Mouse (Mus musculus) urinary bladder, adult 18-20 months (tissue): ENCODE measurements at regions not wholly inside any gene's neighbourhood (a gene's known extent, or its start where the extent isn't known, plus 50 kb on each side); places are given as distances from the start of the nearest gene placed in this dataset.

Experiments used
- DNase-seq, 2 experiments: peaks; one replicate each; pipeline ENCODE4 v3.0.0; 2022; ENCODE audit warnings: low spot score in 2 of 2, mixed read lengths in 2 of 2

GRCm38 (mm10) chr13:44548880-44549279, 180.4 kb upstream of the Jarid2 start:
- no peak for DNase-seq

DNA sequence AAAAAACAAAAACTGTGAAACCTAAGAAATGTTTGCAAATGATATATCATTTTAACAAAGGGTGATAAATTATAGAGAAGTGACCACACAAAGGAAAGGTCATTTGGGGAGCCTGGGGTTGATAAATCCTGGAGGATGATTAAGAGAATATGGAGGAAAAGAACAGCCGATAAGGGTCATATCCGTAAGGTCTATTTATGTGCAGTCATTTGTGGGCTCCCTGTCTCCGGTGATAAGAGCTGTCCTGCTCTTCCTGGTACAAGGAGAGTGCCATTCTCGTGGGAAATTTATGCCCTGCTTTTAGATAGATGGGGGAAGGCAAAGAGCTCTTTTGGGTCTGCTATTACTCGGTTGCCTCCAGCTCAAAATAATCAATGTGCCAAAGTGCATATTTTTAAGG, 175.9 kb upstream of the Jarid2 start:
- DNase-seq, result no peak

DNA sequence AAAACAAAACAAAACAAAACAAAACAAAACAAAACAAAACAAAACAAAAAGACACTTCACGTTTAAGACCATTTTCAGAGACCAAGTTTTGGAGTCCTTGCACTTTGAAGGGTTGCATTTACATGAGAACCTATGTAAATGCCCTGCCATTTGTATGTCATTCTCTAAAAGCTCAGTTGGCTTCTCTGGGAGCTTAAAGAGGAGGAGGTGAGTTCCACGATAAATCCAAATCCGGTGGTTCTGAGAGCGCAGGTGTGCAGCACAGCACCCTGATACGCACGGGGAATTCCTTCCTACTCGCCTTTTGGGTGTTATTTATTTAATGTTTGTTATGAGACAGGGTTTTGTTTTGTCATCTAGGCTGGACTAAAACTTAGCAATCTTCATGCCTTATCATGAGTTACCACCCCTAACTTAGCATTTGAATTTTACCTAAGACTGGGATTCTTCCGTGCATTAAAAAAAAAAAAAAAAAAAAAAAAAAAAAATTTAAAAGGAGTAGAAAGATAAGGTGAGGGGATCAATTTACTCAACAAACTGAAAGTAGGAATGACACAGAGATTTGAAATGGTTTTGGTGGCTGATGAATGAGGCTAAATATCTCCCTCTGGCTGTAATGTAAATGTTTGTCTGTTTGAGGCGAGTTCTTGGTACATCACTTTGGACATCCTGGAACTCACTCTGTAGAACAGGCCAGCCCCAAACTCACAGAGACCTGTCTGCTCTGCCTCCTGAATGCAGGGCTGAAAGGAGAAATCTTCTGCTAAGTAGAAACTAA, 174.4 kb upstream of the Jarid2 start:
- DNase-seq, result no peak

DNA sequence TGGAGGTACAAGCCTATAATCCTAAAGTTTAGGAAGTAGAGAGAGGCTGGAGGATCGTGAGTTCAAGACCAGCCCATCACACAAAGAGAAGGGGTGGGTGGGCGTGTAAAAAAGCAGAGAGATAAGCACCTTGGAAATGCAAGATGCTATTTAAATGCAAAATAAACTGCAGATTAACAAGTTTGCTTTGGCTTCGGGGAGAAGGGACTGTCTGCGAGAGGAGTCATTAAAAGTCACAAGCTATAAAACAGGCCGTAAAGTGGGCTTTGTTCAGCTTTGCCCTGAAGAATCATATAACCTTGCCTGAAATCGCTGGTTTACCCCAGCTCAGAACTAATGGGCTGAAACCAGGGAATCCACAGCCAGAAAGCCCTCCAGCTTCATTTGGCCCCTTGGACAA, 173.3 kb upstream of the Jarid2 start:
- DNase-seq, result no peak

GRCm38 (mm10) chr13:44558051-44558450, 171.2 kb upstream of the Jarid2 start:
- DNase-seq, result no peak

DNA sequence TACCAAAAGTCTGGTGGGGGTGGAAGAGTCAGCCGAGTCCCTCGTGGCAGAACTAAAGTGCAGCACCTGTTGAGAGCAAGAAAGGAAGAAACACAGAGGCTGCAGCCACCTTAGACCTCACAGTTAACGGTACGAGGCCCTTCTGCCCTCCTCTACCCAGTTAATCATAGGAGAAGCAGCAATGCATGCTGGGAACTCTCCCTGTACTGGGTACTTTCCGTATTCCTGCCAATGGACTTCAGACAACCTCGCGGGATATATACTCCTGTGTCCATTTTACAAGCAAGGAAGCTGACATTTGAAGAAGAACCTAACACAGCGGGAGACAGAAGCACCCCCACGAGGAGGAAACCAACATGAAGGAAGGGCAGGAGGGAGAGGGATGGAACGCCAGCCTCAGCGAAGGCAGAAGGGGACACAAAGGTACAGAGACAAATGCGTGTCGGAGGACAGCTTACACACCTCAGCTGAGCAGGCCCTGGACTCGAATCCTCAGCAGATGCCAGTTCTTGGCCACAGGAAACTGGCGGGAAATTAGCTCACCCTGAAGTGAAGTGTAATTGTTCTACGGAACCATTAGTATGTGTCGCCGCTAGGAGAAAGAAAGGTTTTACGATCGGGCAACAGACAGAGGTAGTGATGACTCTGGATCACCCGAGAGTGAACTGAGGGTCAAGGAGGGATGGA, 170.6 kb upstream of the Jarid2 start:
- DNase-seq, result no peak

DNA sequence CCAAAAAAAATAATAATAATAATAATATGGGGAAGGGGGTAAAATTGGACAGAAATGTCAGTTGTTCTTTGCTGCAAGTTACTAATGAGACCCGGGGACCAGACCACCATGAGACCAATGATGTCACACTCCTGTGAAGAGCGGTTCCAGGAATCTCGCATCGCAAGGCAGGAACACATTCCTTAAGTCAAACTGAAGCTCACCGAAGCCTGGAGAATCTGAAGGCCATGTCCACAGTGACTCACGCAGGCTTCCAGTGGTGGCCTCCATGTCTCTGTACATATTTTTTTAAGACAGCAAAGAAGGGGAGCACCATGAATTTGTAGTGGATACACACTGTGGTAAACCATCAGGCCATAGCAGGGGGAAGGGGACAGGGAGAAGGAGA, 170.1 kb upstream of the Jarid2 start:
- no peak for DNase-seq

DNA sequence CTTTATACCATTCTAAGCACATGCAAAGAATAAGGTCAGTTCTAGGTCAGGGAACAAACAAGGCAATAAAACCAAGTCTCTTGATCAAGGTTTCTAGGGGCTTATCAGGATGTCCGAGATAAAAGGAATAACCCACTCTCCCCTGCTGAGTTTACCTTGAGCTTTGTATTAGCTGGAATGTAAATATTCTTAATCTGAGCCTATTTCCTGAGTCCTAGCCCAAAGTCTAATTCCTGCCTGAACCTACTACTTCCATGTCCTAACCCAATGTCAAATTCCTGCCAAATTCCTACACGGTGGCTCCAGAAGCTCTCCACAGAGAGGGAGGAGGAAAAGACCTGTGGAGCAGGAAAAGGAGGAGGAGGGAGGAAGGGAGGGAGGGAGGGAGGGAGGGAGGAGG, 169.6 kb upstream of the Jarid2 start:
- no peak for DNase-seq

- DNase-seq, result no peak
Observed at GRCm38 (mm10) chr13:44564705-44565104, 164.6 kb upstream of the Jarid2 start.

DNA sequence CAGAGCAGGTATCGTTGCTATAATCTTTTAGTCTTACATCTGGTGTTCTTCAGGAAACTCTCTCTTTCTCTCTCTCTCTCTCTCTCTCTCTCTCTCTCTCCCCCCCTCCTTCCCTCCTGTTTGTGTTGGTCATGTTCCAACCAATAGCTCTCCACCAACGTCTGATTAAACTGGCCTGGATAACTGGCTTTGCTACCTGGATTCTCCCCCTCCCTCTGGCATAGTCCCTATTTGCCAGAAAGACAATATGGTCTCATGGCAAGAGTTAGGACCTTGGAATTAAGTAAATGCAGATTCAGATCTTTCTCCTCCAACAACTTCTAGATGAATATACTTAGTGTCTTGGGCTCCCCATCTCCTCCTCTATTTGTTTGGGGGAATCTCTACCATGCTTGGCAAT, 161.6 kb upstream of the Jarid2 start:
- DNase-seq, result no peak

DNA sequence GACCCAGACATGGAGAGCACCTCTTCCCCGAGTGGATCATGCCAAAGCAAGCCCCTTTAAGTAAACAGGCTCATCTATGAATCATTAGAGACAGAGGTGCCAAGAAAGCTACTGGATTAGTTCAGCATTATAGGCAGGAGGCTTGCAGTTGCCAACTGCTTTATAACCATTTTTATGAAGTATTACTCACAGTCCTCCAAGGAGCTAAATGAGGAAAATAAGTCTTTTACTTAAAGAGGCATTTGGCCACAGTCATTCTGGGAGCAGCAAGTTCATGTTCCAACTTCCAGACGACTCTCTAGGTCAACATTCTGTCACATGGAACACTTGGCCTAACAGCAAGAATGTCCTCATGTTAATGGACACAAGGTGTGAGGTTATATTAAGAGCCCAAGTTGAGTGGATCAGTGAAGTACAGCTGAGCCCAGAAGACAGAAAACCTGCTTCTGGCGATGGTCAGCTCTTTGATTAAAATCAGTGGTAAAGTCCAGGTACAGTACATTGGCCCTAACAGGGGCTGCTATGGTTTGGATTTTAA, 160.0 kb upstream of the Jarid2 start:
- DNase-seq, result no peak

DNA sequence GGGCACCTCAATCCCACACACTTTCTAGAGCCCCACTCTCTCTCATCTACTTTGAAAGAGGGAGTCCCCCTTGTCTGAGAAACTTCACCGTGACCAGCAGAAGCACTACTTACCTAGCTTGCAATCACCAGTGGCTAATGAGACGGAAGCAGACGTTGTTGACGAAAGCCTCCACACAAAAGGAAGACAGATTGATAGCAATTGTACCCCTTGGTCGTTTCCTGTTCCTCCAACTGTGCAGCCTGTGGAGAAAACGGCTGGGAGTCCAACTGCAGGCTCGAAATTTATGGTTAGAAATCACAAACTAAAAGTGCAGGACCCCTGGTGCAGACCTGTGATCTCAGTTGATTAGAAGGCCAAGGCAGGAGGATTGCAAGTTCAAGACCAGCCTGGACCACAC, 155.8 kb upstream of the Jarid2 start:
- no peak for DNase-seq

- no peak for DNase-seq
Observed at GRCm38 (mm10) chr13:44579215-44579614, 150.1 kb upstream of the Jarid2 start.

DNA sequence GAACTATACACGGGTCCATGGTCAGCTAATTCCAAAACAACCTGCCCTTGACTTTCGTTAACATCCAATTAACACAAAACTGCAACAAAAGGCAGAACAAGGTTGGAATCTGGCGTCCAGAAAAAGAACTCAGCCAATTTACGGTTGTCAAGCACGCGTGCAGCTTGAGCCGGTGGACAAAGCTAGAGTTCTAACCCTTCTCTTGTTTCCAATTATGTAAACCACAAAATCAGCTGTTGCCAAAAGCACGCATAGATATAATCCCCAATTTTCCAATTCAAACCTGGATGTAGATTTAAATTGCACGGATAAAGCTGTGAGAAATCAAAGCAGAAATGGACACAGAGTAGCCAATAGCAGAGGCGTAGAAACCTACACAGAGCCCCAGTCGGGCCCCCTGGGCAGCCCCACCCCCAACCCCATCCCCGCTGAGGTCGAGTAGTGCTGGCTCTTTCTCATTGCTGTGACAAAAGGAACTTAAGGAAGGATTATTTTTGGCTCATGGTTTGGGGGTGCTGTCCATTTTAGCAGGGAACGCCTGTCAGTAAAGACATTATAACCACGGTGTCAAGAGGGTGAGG, 149.0 kb upstream of the Jarid2 start:
- no peak for DNase-seq

- no peak for DNase-seq
Observed at GRCm38 (mm10) chr13:44580767-44581166, 148.5 kb upstream of the Jarid2 start.

- DNase-seq, result no peak
Observed at GRCm38 (mm10) chr13:44581947-44582766, 147.1 kb upstream of the Jarid2 start.

- DNase-seq, result no peak
Observed at GRCm38 (mm10) chr13:44582767-44583085, 146.5 kb upstream of the Jarid2 start.

GRCm38 (mm10) chr13:44583614-44584013, 145.7 kb upstream of the Jarid2 start:
- no peak for DNase-seq

DNA sequence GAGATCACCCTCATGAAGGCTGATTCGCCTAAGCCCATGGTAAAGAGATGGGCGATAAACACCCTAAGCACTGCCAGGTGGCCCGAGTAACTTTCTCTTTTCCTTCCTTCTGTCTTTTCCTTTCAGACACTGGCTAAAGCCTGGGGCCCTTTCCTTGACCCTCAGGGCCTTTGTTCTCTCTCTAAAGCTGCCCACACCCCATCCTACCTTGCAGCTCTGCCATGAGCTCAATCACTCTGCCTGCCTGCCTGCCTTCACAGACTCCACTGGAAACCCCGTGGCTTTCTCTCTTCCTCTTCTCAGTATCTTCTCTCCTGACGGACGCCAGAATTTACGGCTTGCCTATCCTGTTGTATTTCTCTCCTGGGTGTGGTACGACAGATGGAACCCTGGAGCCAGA, 145.1 kb upstream of the Jarid2 start:
- no peak for DNase-seq

DNA sequence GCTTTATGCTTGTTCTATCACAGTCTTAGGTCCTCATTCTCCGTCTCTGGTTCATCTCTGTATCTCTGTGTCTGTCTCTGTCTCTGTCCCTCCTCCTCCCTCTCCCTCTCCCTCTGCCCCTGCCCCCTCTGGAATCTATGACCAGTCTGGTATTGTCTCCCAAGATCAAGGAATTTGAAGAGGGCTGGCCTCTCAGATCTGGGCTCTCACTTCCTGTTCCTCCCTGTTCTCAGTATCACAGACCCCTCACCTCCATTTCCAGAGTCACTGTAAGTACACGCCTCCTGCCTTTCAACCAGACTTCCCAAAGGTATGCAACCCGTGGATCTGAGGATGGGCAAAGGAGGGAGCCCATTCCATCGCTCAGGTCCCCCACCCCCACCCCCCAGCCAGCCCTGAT, 144.7 kb upstream of the Jarid2 start:
- no peak for DNase-seq

DNA sequence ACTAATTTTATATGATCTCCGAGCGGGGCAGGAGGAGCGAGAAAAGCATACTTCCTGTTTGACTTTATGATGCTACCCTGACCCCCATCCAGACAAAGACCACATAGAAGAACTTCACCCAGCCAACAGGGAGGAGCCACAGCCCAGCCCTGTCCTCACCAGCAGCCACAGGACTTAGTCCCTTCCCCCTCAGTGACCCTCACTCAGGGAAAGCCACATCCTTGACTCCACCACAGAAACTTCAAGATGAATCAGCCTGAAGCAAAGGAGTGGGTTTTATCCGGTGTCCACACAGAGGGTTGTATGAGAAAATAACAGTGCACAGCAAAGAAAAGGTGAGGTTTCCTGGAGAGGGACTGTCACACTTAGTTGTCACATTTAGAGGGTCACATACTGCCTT, 141.4 kb upstream of the Jarid2 start:
- DNase-seq, result no peak

GRCm38 (mm10) chr13:44594645-44595044, 134.6 kb upstream of the Jarid2 start:
- DNase-seq, result no peak
